Mouse (Mus musculus) ES-Bruce4 (cell line): ENCODE measurements around the gene Arhgap45. TPM values are rescaled to one million over a fixed set of nuclear protein-coding genes. Genes with fewer than 3 reads are reported as not detected.

Experiments used
- H3K27ac ChIP-seq: 2 replicates; pipeline ENCODE4 v1.5.1; 2012; ENCODE audit warnings: low read length, inconsistent platforms; ENCODE audit not compliant: insufficient read depth
- H3K27me3 ChIP-seq: 2 replicates; pipeline ENCODE4 v1.6.1; 2012; ENCODE audit warnings: mild to moderate bottlenecking, low read length, inconsistent platforms; ENCODE audit not compliant: control insufficient read depth, poor library complexity, insufficient read depth, severe bottlenecking
- H3K36me3 ChIP-seq: 2 replicates; pipeline ENCODE4 v1.6.1; 2012; ENCODE audit warnings: inconsistent platforms, mild to moderate bottlenecking, low read length, moderate library complexity; ENCODE audit not compliant: control insufficient read depth, poor library complexity, insufficient read depth, severe bottlenecking
- H3K4me1 ChIP-seq: one replicate; pipeline ENCODE4 v1.8.1; 2011; ENCODE audit warnings: low read length; ENCODE audit not compliant: control insufficient read depth, insufficient read depth
- H3K4me3 ChIP-seq: 2 replicates; pipeline ENCODE4 v1.5.1; 2011; ENCODE audit warnings: low read depth, mild to moderate bottlenecking, low read length
- H3K9ac ChIP-seq: 2 replicates; pipeline ENCODE4 v1.6.1; 2012; ENCODE audit warnings: low read depth, mild to moderate bottlenecking, inconsistent platforms; ENCODE audit not compliant: poor library complexity, severe bottlenecking
- H3K9me3 ChIP-seq: replicated peaks from 2 replicates; pipeline ENCODE4 v1.6.1; 2012; ENCODE audit warnings: mild to moderate bottlenecking, low read length, inconsistent platforms; ENCODE audit not compliant: control insufficient read depth, poor library complexity, insufficient read depth, severe bottlenecking
- CTCF ChIP-seq: IDR thresholded peaks from one replicate; pipeline ENCODE4 v1.8.1; 2011; ENCODE audit warnings: low read depth, low read length
- EP300 ChIP-seq: IDR thresholded peaks from 2 replicates; pipeline ENCODE4 v1.6.1; 2011; ENCODE audit warnings: low read depth, low read length; ENCODE audit not compliant: insufficient read depth
- POLR2A ChIP-seq: IDR thresholded peaks from one replicate; pipeline ENCODE4 v1.8.1; 2011; ENCODE audit warnings: low read length; ENCODE audit not compliant: insufficient read depth
- polyA plus RNA-seq: library from polyadenylated mRNA; stranded (reverse); fragments of >200 nt; gene quantifications from 2 replicates; pipeline ENCODE4 v1.2.4, GENCODE M21; 2011; ENCODE audit warnings: low read depth; ENCODE audit not compliant: missing spikeins, insufficient read depth, insufficient read length

The Arhgap45 gene
- polyA plus RNA-seq, 1 experiment = 6.5 TPM

DNA sequence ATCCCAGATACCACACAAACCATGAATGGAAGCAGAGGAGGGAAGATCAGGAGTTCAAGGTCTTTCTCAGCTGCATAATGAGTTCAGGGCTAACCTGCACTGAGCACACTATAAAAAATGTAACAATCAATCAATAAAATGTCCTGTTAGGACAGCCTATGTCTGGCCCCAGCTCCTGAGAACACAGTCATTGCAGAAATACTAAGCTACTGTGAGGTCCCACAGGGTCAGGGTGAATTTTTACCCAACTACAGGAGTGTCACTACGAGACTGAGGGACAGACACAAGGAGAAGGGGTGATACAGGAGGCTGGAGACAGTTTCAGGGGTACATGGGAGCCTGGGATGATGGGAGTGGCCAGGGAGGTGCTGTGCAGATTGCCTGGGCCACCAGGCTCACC lies 61.9 kb downstream of the Arhgap45 start:
- peaks cover 5% of the 10 kb centered on the region for H3K4me1 ChIP-seq
- H3K36me3 ChIP-seq = 0 out of 2 replicates have a peak, but pooled peaks cover 2% of the 10 kb centered on the region
- H3K9ac ChIP-seq = no peak overlapping the region
- H3K4me3 ChIP-seq = no peak overlapping the region
- no peaks in the 10 kb centered on the region for H3K27me3 ChIP-seq
- TF ChIP-seq EP300 (no peak), CTCF (no peak), POLR2A (no peak)
- no peaks in the 10 kb centered on the region for H3K9me3 ChIP-seq
- no peak overlapping the region for H3K27ac ChIP-seq

DNA sequence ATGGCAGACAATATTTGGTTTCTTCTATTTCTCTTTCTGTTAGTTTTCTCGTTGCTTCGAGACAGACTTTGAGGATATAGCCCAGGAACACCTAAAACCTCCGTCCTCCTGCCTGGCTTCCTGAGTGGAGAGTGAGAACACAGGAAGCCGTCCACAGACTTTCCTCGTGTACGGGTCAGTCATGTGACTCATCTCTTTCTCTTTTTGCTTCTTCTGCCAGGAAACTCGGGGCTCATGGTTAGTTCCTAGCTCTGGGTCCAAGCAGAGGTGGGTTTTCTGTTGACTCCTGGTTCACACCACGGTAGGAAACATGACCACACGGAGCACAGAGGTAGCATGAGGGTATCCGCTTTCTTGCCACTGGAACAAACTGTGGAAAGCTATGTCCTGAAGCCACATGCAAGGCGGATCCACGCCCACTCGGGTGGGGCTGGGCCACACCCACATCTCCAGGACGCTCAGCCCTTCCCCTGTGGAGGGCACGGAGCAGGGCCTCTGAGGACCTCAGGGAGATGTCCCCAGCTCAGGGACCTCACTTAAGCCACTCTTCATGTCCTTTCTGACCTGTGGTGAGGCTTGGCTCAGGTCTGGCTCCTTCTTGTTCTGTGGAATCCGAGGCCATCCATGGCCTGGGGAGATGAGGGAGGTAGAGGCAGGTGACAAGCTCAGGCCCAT lies 64.1 kb downstream of the Arhgap45 start:
- Histone ChIP-seq H3K9ac (no peak overlapping the region), H3K4me1 (peaks cover 3% of the 10 kb centered on the region), H3K36me3 (peaks cover 2% of the 10 kb centered on the region; the same call in 1 of the 2 replicates), H3K27me3 (no peaks in the 10 kb centered on the region), H3K27ac (no peak overlapping the region), H3K4me3 (no peak overlapping the region), H3K9me3 (no peaks in the 10 kb centered on the region)
- TF ChIP-seq CTCF = no peak
- TF ChIP-seq EP300 = no peak
- TF ChIP-seq POLR2A = no peak

Other genes with a start within 250 kb of the Arhgap45 start
- gene Rnf126, start 249.7 kb upstream of the Arhgap45 start, polyA plus RNA-seq = 49.6 and 61.5 TPM in 2 replicates
- 7.7 TPM in 2 replicates for gene Fstl3, start 239.4 kb upstream of the Arhgap45 start, polyA plus RNA-seq
- not detected in 2 replicates for gene Prss57, start 225.7 kb upstream of the Arhgap45 start, polyA plus RNA-seq
- 53.3 and 53.7 TPM in 2 replicates for gene Palm, start 223.1 kb upstream of the Arhgap45 start, polyA plus RNA-seq
- gene Misp, start 195.7 kb upstream of the Arhgap45 start, polyA plus RNA-seq = 4.0 and 6.4 TPM in 2 replicates
- 628 and 695 TPM in 2 replicates for gene Ptbp1, start 162.2 kb upstream of the Arhgap45 start, polyA plus RNA-seq
- gene Prtn3, start 142.2 kb upstream of the Arhgap45 start, polyA plus RNA-seq = 8.7 and 13.1 TPM in 2 replicates
- 6.4 and 8.3 TPM in 2 replicates for gene Plppr3, start 142.0 kb upstream of the Arhgap45 start, polyA plus RNA-seq
- gene Elane, start 130.4 kb upstream of the Arhgap45 start, polyA plus RNA-seq = not detected in 2 replicates
- gene Cfd, start 125.8 kb upstream of the Arhgap45 start, polyA plus RNA-seq = not detected in 2 replicates
- gene Med16, start 107.7 kb upstream of the Arhgap45 start, polyA plus RNA-seq = 17.4 and 17.5 TPM in 2 replicates
- not detected in 2 replicates for gene Gm26602, start 105.8 kb upstream of the Arhgap45 start, polyA plus RNA-seq
- 0.25 and 1.2 TPM in 2 replicates for gene Kiss1r, start 99.7 kb upstream of the Arhgap45 start, polyA plus RNA-seq
- 49.4 and 56.5 TPM in 2 replicates for gene R3hdm4, start 95.4 kb upstream of the Arhgap45 start, polyA plus RNA-seq
- 31.1 and 36.5 TPM in 2 replicates for gene Arid3a, start 89.6 kb upstream of the Arhgap45 start, polyA plus RNA-seq
- 47.6 and 55.3 TPM in 2 replicates for gene Wdr18, start 56.5 kb upstream of the Arhgap45 start, polyA plus RNA-seq
- gene Grin3b, start 45.9 kb upstream of the Arhgap45 start, polyA plus RNA-seq = not detected in 2 replicates
- 54.6 and 61.1 TPM in 2 replicates for gene Tmem259, start 32.3 kb upstream of the Arhgap45 start, polyA plus RNA-seq
- 156 and 164 TPM in 2 replicates for gene Cnn2, start 28.1 kb upstream of the Arhgap45 start, polyA plus RNA-seq
- 10.6 and 11.0 TPM in 2 replicates for gene Abca7, start 20.2 kb upstream of the Arhgap45 start, polyA plus RNA-seq
- gene Polr2e, start 23.1 kb downstream of the Arhgap45 start, polyA plus RNA-seq = 176 and 180 TPM in 2 replicates
- 479 and 507 TPM in 2 replicates for gene Gpx4, start 30.5 kb downstream of the Arhgap45 start, polyA plus RNA-seq
- gene Sbno2, start 88.9 kb downstream of the Arhgap45 start, polyA plus RNA-seq = 36.1 and 37.3 TPM in 2 replicates
- 70.3 and 91.6 TPM in 2 replicates for gene Stk11, start 99.2 kb downstream of the Arhgap45 start, polyA plus RNA-seq
- gene Atp5d, start 122.0 kb downstream of the Arhgap45 start, polyA plus RNA-seq = 242 and 255 TPM in 2 replicates
- gene Cbarp, start 124.2 kb downstream of the Arhgap45 start, polyA plus RNA-seq = 29.8 and 33.4 TPM in 2 replicates
- gene Midn, start 131.6 kb downstream of the Arhgap45 start, polyA plus RNA-seq = 67.4 and 73.2 TPM in 2 replicates
- gene Cirbp, start 149.3 kb downstream of the Arhgap45 start, polyA plus RNA-seq = 51.9 and 58.2 TPM in 2 replicates
- 7.6 and 7.7 TPM in 2 replicates for gene 1600002K03Rik, start 156.3 kb downstream of the Arhgap45 start, polyA plus RNA-seq
- gene Efna2, start 162.8 kb downstream of the Arhgap45 start, polyA plus RNA-seq = 7.2 and 11.2 TPM in 2 replicates
- 35.7 and 36.5 TPM in 2 replicates for gene Mum1, start 209.8 kb downstream of the Arhgap45 start, polyA plus RNA-seq
- 63.9 and 72.8 TPM in 2 replicates for gene Ndufs7, start 232.5 kb downstream of the Arhgap45 start, polyA plus RNA-seq
- gene Gamt, start 244.4 kb downstream of the Arhgap45 start, polyA plus RNA-seq = 0.68 and 0.82 TPM in 2 replicates
- gene Dazap1, start 244.8 kb downstream of the Arhgap45 start, polyA plus RNA-seq = 175 and 192 TPM in 2 replicates